Mouse (Mus musculus) gastrocnemius, adult 18-20 months (tissue): ENCODE results near the gene Oaf. TPM values are rescaled to one million over a fixed set of nuclear protein-coding genes. Genes with fewer than 3 reads are reported as not detected.

ENCODE experiments used
- DNase-seq: peaks from one replicate; pipeline ENCODE4 v3.0.0; 2021; ENCODE audit warnings: low spot score
- total RNA-seq, 2 experiments: library from RNA; stranded (reverse); gene quantifications; 2 replicates each; pipeline ENCODE4 v1.2.3; 2021

Gene Oaf
- total RNA-seq, 2 experiments from 2014 or later = 4.2 to 6.4 TPM

GRCm38 (mm10) chr9:43225481-43225880 lies 14.2 kb downstream of the Oaf start:
- DNase-seq = no peak

- no peak for DNase-seq
Observed at GRCm38 (mm10) chr9:43224771-43225355, 14.8 kb downstream of the Oaf start.

- DNase-seq = no peak
Observed at GRCm38 (mm10) chr9:43222429-43222715, 17.3 kb downstream of the Oaf start.

- DNase-seq = peak; percentile 87
Observed at GRCm38 (mm10) chr9:43221643-43222428, 17.9 kb downstream of the Oaf start.

GRCm38 (mm10) chr9:43210771-43211450 lies 28.8 kb downstream of the Oaf start:
- DNase-seq = peak; percentile 67

GRCm38 (mm10) chr9:43210190-43210682 lies 29.5 kb downstream of the Oaf start, which contains the start of gene Pou2f3:
Gene Pou2f3, minus strand, starts transcription at chr9:43210369.
- DNase-seq = peak; percentile 71

- no peak for DNase-seq
Observed at GRCm38 (mm10) chr9:43206022-43206390, 33.7 kb downstream of the Oaf start.

GRCm38 (mm10) chr9:43205343-43206021 lies 34.2 kb downstream of the Oaf start:
- no peak for DNase-seq

- DNase-seq = no peak
Observed at GRCm38 (mm10) chr9:43200212-43200611, 39.5 kb downstream of the Oaf start.

GRCm38 (mm10) chr9:43194001-43194400 lies 45.7 kb downstream of the Oaf start:
- no peak for DNase-seq

GRCm38 (mm10) chr9:43191561-43191960 lies 48.1 kb downstream of the Oaf start:
- no peak for DNase-seq

GRCm38 (mm10) chr9:43189021-43189356 lies 50.7 kb downstream of the Oaf start:
- no peak for DNase-seq

GRCm38 (mm10) chr9:43188309-43189020 lies 51.2 kb downstream of the Oaf start:
- DNase-seq = no peak

- no peak for DNase-seq
Observed at GRCm38 (mm10) chr9:43179614-43180013, 60.1 kb downstream of the Oaf start.

- DNase-seq = no peak
Observed at GRCm38 (mm10) chr9:43178172-43178571, 61.5 kb downstream of the Oaf start.

Other genes with a start within 250 kb of the Oaf start
- gene Arhgef12, start 132.7 kb downstream of the Oaf start, total RNA-seq = 10 to 100 TPM; 41.5 to 54.8 TPM
- 1 to 10 TPM; 1.8 to 2.7 TPM for gene Tmem136, start 123.3 kb downstream of the Oaf start, total RNA-seq
- gene Pou2f3, start 29.5 kb downstream of the Oaf start, total RNA-seq = under 1 TPM in 1 of 2 experiments, not detected in 1; 0.16 TPM
- gene Trim29, start 70.9 kb upstream of the Oaf start, total RNA-seq = not detected